Mouse (Mus musculus): ENCODE data around the gene Pth1r. TPM values are rescaled to one million over a fixed set of nuclear protein-coding genes. Genes with fewer than 3 reads are reported as not detected.

The Pth1r gene
- total RNA-seq, 2 experiments from 2014 or later, result 9.1 TPM

Other genes starting within 250 kb of the Pth1r start
- gene Setd2, start 214.5 kb downstream of the Pth1r start, total RNA-seq (2021), result 10 to 100 TPM; 51.3 to 54.2 TPM
- 1 to 10 TPM; 1.1 to 1.2 TPM for gene Nradd, start 122.7 kb downstream of the Pth1r start, total RNA-seq (2021)
- gene Nbeal2, start 93.0 kb downstream of the Pth1r start, total RNA-seq (2021), result 10 to 100 TPM; 10.4 to 12.0 TPM
- 10 to 100 TPM; 65.4 to 68.1 TPM for gene Ccdc12, start 90.6 kb downstream of the Pth1r start, total RNA-seq (2021)
- gene Myl3, start 5.3 kb downstream of the Pth1r start, total RNA-seq (2021), result over 10,000 TPM; 11,266 to 12,112 TPM
- not detected for gene Prss42, start 51.0 kb upstream of the Pth1r start, total RNA-seq (2021)
- gene Prss44, start 66.8 kb upstream of the Pth1r start, total RNA-seq (2021), result not detected
- not detected for gene Prss43, start 79.5 kb upstream of the Pth1r start, total RNA-seq (2021)
- gene Prss45, start 87.4 kb upstream of the Pth1r start, total RNA-seq (2021), result not detected
- not detected for gene Prss46, start 97.4 kb upstream of the Pth1r start, total RNA-seq (2021)
- gene Prss50, start 110.8 kb upstream of the Pth1r start, total RNA-seq (2021), result not detected
- gene Als2cl, start 132.7 kb upstream of the Pth1r start, total RNA-seq (2021), result 10 to 100 TPM; 20.1 to 22.9 TPM
- gene Tmie, start 133.0 kb upstream of the Pth1r start, total RNA-seq (2021), result 1 to 10 TPM; 1.3 to 3.2 TPM
- gene Fam240a, start 169.7 kb upstream of the Pth1r start, total RNA-seq (2021), result not detected
- gene Tdgf1, start 199.0 kb upstream of the Pth1r start, total RNA-seq (2021), result under 1 TPM in 1 of 2 experiments, not detected in 1; 0.10 TPM
- gene Lrrc2, start 204.4 kb upstream of the Pth1r start, total RNA-seq (2021), result 10 to 100 TPM; 68.5 to 71.5 TPM
- 1 to 10 TPM; 3.0 to 5.2 TPM for gene Rtp3, start 243.4 kb upstream of the Pth1r start, total RNA-seq (2021)

Measured in heart, postnatal 14 days (tissue).